Mouse (Mus musculus): ENCODE results near the gene Samd4b. TPM values are rescaled to one million over a fixed set of nuclear protein-coding genes. Genes with fewer than 3 reads are reported as not detected.
A peak's percentile ranks its signal among the peaks of the same experiment; 100 is the strongest.

Samd4b gene
- polyA plus RNA-seq, 1 experiment from 2014 or later, result 34.1 TPM

GRCm38 (mm10) chr7:28384162-28384561 is 213.8 kb downstream of the Samd4b start:
- H3K27ac ChIP-seq (replicated peaks), result no peak overlapping the region
- no peak for ATAC-seq (ENCODE audit: low FRiP score, low read depth)
- no peak overlapping the region for H3K4me2 ChIP-seq (replicated peaks)
- peaks cover 3% of the 10 kb centered on the region; the same call in 1 of the 2 replicates for H3K27me3 ChIP-seq
- H3K4me3 ChIP-seq, result no peak overlapping the region
- WGBS, result 83% methylated on average over 6 of the region's 6 CpGs
- H3K9ac ChIP-seq (replicated peaks), result no peak overlapping the region
- no peaks in the 10 kb centered on the region for H3K9me3 ChIP-seq
- peaks cover 30% of the 10 kb centered on the region for H3K36me3 ChIP-seq
- peaks cover 34% of the 10 kb centered on the region for H3K4me1 ChIP-seq

GRCm38 (mm10) chr7:28383606-28384005 is 214.3 kb downstream of the Samd4b start:
- Histone ChIP-seq H3K4me2 (replicated peaks) (no peak overlapping the region), H3K9ac (replicated peaks) (no peak overlapping the region), H3K27ac (replicated peaks) (no peak overlapping the region), H3K27me3 (peaks cover 3% of the 10 kb centered on the region; the same call in 1 of the 2 replicates), H3K4me3 (no peak overlapping the region), H3K36me3 (peaks cover 24% of the 10 kb centered on the region), H3K4me1 (peaks cover 38% of the 10 kb centered on the region), H3K9me3 (no peaks in the 10 kb centered on the region)
- 78% methylated on average over 4 of the region's 4 CpGs for WGBS
- ATAC-seq (ENCODE audit: low FRiP score, low read depth), result no peak

GRCm38 (mm10) chr7:28382981-28383396 is 215.0 kb downstream of the Samd4b start:
- Histone ChIP-seq H3K4me2 (replicated peaks) (no peak overlapping the region), H3K9me3 (no peaks in the 10 kb centered on the region), H3K4me3 (no peak overlapping the region), H3K4me1 (peaks cover 44% of the 10 kb centered on the region), H3K27ac (replicated peaks) (no peak overlapping the region), H3K9ac (replicated peaks) (no peak overlapping the region), H3K27me3 (peaks cover 9% of the 10 kb centered on the region), H3K36me3 (peaks cover 19% of the 10 kb centered on the region)
- ATAC-seq (ENCODE audit: low FRiP score, low read depth), result no peak
- 83% methylated on average over 11 of the region's 11 CpGs for WGBS

- H3K4me1 ChIP-seq, result peaks cover 49% of the 10 kb centered on the region
- H3K27me3 ChIP-seq, result peaks cover 15% of the 10 kb centered on the region
- peak overlapping the region; percentile 46 for H3K4me2 ChIP-seq (replicated peaks)
- ATAC-seq (ENCODE audit: low FRiP score, low read depth), result no peak
- WGBS, result 70% methylated on average over 10 of the region's 12 CpGs
- H3K36me3 ChIP-seq, result peaks cover 14% of the 10 kb centered on the region
- H3K27ac ChIP-seq (replicated peaks), result peak overlapping the region; percentile 68
- no peaks in the 10 kb centered on the region for H3K9me3 ChIP-seq
- H3K9ac ChIP-seq (replicated peaks), result 0 out of 2 replicates have a peak overlapping the region, but pooled peaks have one; percentile 38
- peak overlapping the region; percentile 25 for H3K4me3 ChIP-seq
Observed at GRCm38 (mm10) chr7:28382347-28382951, 215.5 kb downstream of the Samd4b start.

- Histone ChIP-seq H3K27ac (replicated peaks) (peak overlapping the region; percentile 68), H3K9ac (replicated peaks) (peak overlapping the region; percentile 38; the same call in 1 of the 2 replicates), H3K9me3 (no peaks in the 10 kb centered on the region), H3K4me1 (peaks cover 53% of the 10 kb centered on the region), H3K4me2 (replicated peaks) (peak overlapping the region; percentile 46), H3K27me3 (peaks cover 20% of the 10 kb centered on the region), H3K4me3 (peak overlapping the region; percentile 25), H3K36me3 (peaks cover 12% of the 10 kb centered on the region)
- 0 out of 2 replicates have a peak, but pooled peaks have one; percentile 19 for ATAC-seq (ENCODE audit: low FRiP score, low read depth)
- WGBS, result 8% methylated on average over 20 of the region's 20 CpGs
Observed at GRCm38 (mm10) chr7:28381938-28382337, 216.0 kb downstream of the Samd4b start.

GRCm38 (mm10) chr7:28381017-28381790 is 216.7 kb downstream of the Samd4b start:
- peaks cover 58% of the 10 kb centered on the region for H3K4me1 ChIP-seq
- H3K36me3 ChIP-seq, result peaks cover 11% of the 10 kb centered on the region

GRCm38 (mm10) chr7:28380237-28381016 is 217.5 kb downstream of the Samd4b start, which contains the start of gene Zfp36:
TSS of gene Zfp36 (minus strand) at chr7:28380253.
- Histone ChIP-seq H3K4me3 (peak within 1 kb of the TSS; percentile 52), H3K9me3 (no peaks in the 10 kb centered on the region), H3K27me3 (peaks cover 23% of the 10 kb centered on the region), H3K4me2 (replicated peaks) (peak within 1 kb of the TSS; percentile 74), H3K9ac (replicated peaks) (peak within 1 kb of the TSS; percentile 70), H3K36me3 (peaks cover 3% of the 10 kb centered on the region; the same call in 1 of the 2 replicates), H3K4me1 (peaks cover 63% of the 10 kb centered on the region), H3K27ac (replicated peaks) (peak within 1 kb of the TSS; percentile 68)
- 58% methylated on average over 17 of the region's 17 CpGs for WGBS
- no peak for ATAC-seq (ENCODE audit: low FRiP score, low read depth)

More at GRCm38 (mm10) chr7:28381017-28381790, 216.7 kb downstream of the Samd4b start:
- Histone ChIP-seq H3K4me3 (peak overlapping the region; percentile 25), H3K4me2 (replicated peaks) (peak overlapping the region; percentile 46), H3K27me3 (peaks cover 23% of the 10 kb centered on the region), H3K9me3 (no peaks in the 10 kb centered on the region), H3K9ac (replicated peaks) (peak overlapping the region; percentile 38), H3K27ac (replicated peaks) (peak overlapping the region; percentile 68)
- ATAC-seq (ENCODE audit: low FRiP score, low read depth), result no peak
- WGBS, result 4% methylated on average over 30 of the region's 30 CpGs

GRCm38 (mm10) chr7:28378769-28379651 is 218.9 kb downstream of the Samd4b start:
- under 1% methylated on average over 53 of the region's 53 CpGs for WGBS
- Histone ChIP-seq H3K4me1 (peaks cover 69% of the 10 kb centered on the region), H3K4me2 (replicated peaks) (peak overlapping the region; percentile 74), H3K4me3 (peak overlapping the region; percentile 52), H3K27ac (replicated peaks) (peak overlapping the region; percentile 60), H3K9me3 (no peaks in the 10 kb centered on the region), H3K36me3 (no peaks in the 10 kb centered on the region), H3K9ac (replicated peaks) (peak overlapping the region; percentile 70), H3K27me3 (peaks cover 23% of the 10 kb centered on the region)
- peak; percentile 61 for ATAC-seq (ENCODE audit: low FRiP score, low read depth)

- peak overlapping the region; percentile 52 for H3K4me3 ChIP-seq
- H3K36me3 ChIP-seq, result no peaks in the 10 kb centered on the region
- peak overlapping the region; percentile 74 for H3K4me2 ChIP-seq (replicated peaks)
- no peak for ATAC-seq (ENCODE audit: low FRiP score, low read depth)
- WGBS, result 53% methylated on average over 32 of the region's 32 CpGs
- no peak overlapping the region for H3K27ac ChIP-seq (replicated peaks)
- peaks cover 68% of the 10 kb centered on the region for H3K4me1 ChIP-seq
- H3K9me3 ChIP-seq, result no peaks in the 10 kb centered on the region
- H3K9ac ChIP-seq (replicated peaks), result peak overlapping the region; percentile 70
- H3K27me3 ChIP-seq, result peaks cover 23% of the 10 kb centered on the region
Observed at GRCm38 (mm10) chr7:28378066-28378690, 219.8 kb downstream of the Samd4b start.

GRCm38 (mm10) chr7:28377190-28378065 is 220.5 kb downstream of the Samd4b start:
- peak overlapping the region; percentile 74 for H3K4me2 ChIP-seq (replicated peaks)
- H3K36me3 ChIP-seq, result no peaks in the 10 kb centered on the region
- ATAC-seq (ENCODE audit: low FRiP score, low read depth), result no peak
- H3K4me3 ChIP-seq, result peak overlapping the region; percentile 52
- H3K9ac ChIP-seq (replicated peaks), result peak overlapping the region; percentile 70; the same call in 1 of the 2 replicates
- H3K27me3 ChIP-seq, result peaks cover 23% of the 10 kb centered on the region
- 76% methylated on average over 18 of the region's 18 CpGs for WGBS
- H3K27ac ChIP-seq (replicated peaks), result no peak overlapping the region
- no peaks in the 10 kb centered on the region for H3K9me3 ChIP-seq
- peaks cover 60% of the 10 kb centered on the region for H3K4me1 ChIP-seq

All from midbrain, embryonic 12.5 days (tissue).